Mouse (Mus musculus) embryonic facial prominence, embryonic 10.5 days (tissue): ENCODE data around the gene Prkg2. TPM values are rescaled to one million over a fixed set of nuclear protein-coding genes. Genes with fewer than 3 reads are reported as not detected.

Experiments
- DNase-seq: peaks from one replicate; pipeline ENCODE4 v3.0.0-alpha.2; 2017; ENCODE audit warnings: low spot score
- H3K27ac ChIP-seq: fragments of 300-500 bp; sonication (generic); replicated peaks from 2 replicates; pipeline ENCODE4 v1.5.1; 2016; ENCODE audit warnings: mild to moderate bottlenecking
- H3K27me3 ChIP-seq: fragments of 300-500 bp; sonication (generic); replicated peaks from 2 replicates; pipeline ENCODE4 v1.6.1; 2016; ENCODE audit warnings: low read depth, mild to moderate bottlenecking; ENCODE audit not compliant: poor library complexity, severe bottlenecking
- H3K36me3 ChIP-seq: fragments of 300-500 bp; sonication (generic); replicated peaks from 2 replicates; pipeline ENCODE4 v1.6.1; 2016; ENCODE audit warnings: mild to moderate bottlenecking, moderate library complexity
- H3K4me1 ChIP-seq: fragments of 300-500 bp; sonication (generic); 2 replicates; pipeline ENCODE4 v1.6.1; 2016
- H3K4me3 ChIP-seq: fragments of 300-500 bp; sonication (generic); 2 replicates; pipeline ENCODE4 v1.5.1; 2016; ENCODE audit warnings: mild to moderate bottlenecking, moderate library complexity
- H3K9me3 ChIP-seq: fragments of 300-500 bp; sonication (generic); 2 replicates; pipeline ENCODE4 v1.6.1; 2016; ENCODE audit warnings: mild to moderate bottlenecking
- WGBS: fragments of 180-500 bp; shearing (Covaris S2); methylation state at CpG from one replicate; pipeline ENCODE4 v1.1.7; 2016; 5-methylcytosine and 5-hydroxymethylcytosine counted together
- polyA plus RNA-seq: library from polyadenylated mRNA; unstranded; fragments of >200 nt; fragmentation: Nextera tagmentation; extraction: Ambion mirVana; gene quantifications from 2 replicates; pipeline ENCODE4 v1.2.1, GENCODE M21; 2016

Gene Prkg2
- polyA plus RNA-seq, 1 experiment from 2014 or later: 1.4 TPM

DNA sequence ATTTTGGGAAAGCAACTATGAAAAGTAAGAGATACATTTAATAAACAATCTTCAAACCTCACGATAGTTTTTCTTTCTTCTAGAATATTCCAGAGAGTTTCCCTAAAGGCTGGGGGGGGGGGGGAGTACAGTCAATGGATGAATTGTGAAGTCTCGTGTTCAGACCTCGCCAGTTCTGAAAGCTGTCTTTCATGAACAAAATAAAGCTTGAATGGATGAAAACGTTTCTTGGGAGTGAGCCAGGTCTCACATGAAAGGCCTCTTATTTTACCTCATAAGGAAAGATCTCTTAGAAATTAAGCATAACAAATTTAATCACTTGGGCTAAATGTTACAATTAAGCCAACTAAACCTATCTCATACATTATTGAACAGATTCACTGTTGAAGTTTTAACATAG lies 72.0 kb downstream of the Prkg2 start:
- H3K4me3 ChIP-seq: no peak overlapping the region
- WGBS: 56% methylated on average over 4 of the region's 4 CpGs
- no peak for DNase-seq
- no peaks in the 10 kb centered on the region for H3K36me3 ChIP-seq
- H3K27ac ChIP-seq: no peak overlapping the region
- H3K27me3 ChIP-seq: no peaks in the 10 kb centered on the region
- no peaks in the 10 kb centered on the region for H3K4me1 ChIP-seq
- H3K9me3 ChIP-seq: no peaks in the 10 kb centered on the region

DNA sequence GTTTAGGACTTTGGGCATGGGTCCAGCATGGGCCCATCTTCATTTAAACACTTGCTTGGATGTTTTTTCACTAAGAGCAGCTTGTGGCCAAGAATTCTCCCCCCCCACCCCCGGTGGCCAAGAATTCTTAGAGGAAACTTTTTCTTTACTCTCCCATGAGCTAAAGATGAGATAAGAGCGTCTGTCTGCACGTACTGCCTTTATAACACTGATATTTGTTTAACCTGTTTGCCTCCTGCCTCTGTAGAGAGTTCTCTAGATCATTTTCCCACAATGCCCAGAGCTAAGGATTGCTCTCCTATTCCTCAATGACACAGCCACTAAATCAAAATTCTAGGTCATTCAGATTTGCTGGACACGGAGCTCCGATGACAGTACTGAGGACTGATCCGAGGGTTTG lies 72.8 kb downstream of the Prkg2 start:
- H3K36me3 ChIP-seq: no peaks in the 10 kb centered on the region
- H3K4me1 ChIP-seq: no peaks in the 10 kb centered on the region
- H3K27me3 ChIP-seq: no peaks in the 10 kb centered on the region
- no peaks in the 10 kb centered on the region for H3K9me3 ChIP-seq
- no peak overlapping the region for H3K4me3 ChIP-seq
- WGBS: 84% methylated on average over 6 of the region's 6 CpGs
- H3K27ac ChIP-seq: no peak overlapping the region
- DNase-seq: no peak

DNA sequence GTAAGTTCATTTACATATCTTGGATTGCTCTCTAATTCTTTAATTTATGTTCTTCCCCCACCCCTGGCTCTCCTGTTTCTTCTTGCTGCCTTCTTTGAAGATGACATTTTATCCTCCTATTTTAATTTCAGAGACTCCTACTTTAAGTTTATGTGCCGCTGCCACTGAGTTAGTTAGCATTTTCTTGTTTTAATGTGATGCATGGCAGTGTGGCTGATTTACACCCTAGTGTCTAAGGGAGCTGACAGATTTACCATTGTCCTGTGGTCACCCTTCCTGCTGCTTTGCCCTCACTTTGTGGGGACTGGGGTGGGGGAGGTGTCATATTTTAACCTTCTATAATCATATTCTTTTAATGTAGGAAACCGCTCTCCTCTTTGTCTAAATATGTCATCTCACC lies 74.7 kb downstream of the Prkg2 start:
- Histone ChIP-seq H3K27ac (no peak overlapping the region), H3K9me3 (no peaks in the 10 kb centered on the region), H3K27me3 (no peaks in the 10 kb centered on the region), H3K4me3 (no peak overlapping the region), H3K36me3 (no peaks in the 10 kb centered on the region), H3K4me1 (0 out of 2 replicates have a peak, but pooled peaks cover 3% of the 10 kb centered on the region)
- DNase-seq: no peak
- 75% methylated on average over 2 of the region's 2 CpGs for WGBS

DNA sequence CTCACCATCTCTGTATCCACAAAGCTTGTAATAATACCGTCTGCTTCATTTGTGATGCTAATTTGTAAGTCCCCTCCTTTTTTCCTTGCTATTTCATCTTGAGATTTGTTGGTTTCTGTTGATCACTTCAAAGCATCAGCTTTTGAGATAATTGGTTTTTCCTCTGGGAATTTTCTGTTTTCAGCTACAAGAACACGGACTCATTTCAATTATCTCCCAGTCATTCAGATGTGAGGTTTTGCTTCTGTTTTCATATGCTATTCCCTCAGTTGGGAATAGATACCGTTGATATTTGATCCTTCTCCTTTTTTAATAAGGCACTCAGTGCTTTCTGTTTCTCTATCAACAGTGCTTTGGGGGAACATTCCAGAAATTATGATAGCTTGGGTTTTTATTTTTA lies 81.6 kb downstream of the Prkg2 start:
- no peaks in the 10 kb centered on the region for H3K27me3 ChIP-seq
- H3K36me3 ChIP-seq: no peaks in the 10 kb centered on the region
- H3K27ac ChIP-seq: no peak overlapping the region
- H3K9me3 ChIP-seq: no peaks in the 10 kb centered on the region
- WGBS: 65% methylated on average over 3 of the region's 3 CpGs
- no peak for DNase-seq
- H3K4me1 ChIP-seq: 0 out of 2 replicates have a peak, but pooled peaks cover 3% of the 10 kb centered on the region
- no peak overlapping the region for H3K4me3 ChIP-seq

DNA sequence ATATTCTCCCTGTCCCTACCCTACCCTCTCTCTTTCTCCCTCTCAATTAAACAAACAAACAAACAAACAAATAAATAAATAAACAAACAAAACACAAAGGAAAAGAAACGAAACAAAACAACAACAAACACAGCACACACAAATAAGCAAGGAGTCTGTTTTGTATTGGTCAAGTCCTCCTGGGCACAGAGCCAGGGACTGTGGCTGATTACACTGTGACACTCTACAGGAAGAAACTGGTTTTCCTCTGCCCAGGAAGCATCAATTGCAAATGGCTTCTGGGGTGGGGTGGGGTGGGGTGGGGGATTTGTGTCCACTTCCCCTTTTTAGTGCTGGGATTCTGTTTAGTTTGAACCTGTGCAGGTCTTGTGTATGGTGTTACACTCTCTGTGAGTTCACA lies 83.8 kb downstream of the Prkg2 start:
- Histone ChIP-seq H3K4me1 (no peaks in the 10 kb centered on the region), H3K36me3 (no peaks in the 10 kb centered on the region), H3K27ac (no peak overlapping the region), H3K4me3 (no peak overlapping the region), H3K9me3 (no peaks in the 10 kb centered on the region), H3K27me3 (no peaks in the 10 kb centered on the region; the same call in 1 of the 2 replicates)
- 66% methylated on average over 1 of the region's 1 CpGs for WGBS
- DNase-seq: no peak

DNA sequence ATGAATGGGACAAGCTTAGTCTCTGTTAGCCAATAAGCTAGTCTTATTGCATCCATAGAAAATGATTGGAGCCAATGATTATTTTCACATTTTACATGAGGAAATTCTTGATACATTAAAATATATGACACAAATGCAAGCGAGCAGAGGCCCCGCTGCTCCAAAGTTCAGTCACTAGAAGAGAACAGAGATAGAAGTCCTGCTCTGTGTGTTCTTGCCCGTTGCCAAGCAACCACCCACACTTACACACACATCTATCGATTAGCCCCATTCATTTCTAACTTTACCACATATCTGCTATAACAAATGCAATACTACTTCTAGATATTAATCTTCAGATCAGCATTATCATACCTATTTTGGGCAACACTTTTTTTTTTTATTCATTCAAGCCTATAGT lies 85.6 kb downstream of the Prkg2 start:
- 93% methylated on average over 4 of the region's 4 CpGs for WGBS
- Histone ChIP-seq H3K9me3 (no peaks in the 10 kb centered on the region), H3K27ac (no peak overlapping the region), H3K4me3 (no peak overlapping the region), H3K27me3 (peaks cover 3% of the 10 kb centered on the region; the same call in 1 of the 2 replicates), H3K4me1 (no peaks in the 10 kb centered on the region), H3K36me3 (no peaks in the 10 kb centered on the region)
- DNase-seq: no peak

DNA sequence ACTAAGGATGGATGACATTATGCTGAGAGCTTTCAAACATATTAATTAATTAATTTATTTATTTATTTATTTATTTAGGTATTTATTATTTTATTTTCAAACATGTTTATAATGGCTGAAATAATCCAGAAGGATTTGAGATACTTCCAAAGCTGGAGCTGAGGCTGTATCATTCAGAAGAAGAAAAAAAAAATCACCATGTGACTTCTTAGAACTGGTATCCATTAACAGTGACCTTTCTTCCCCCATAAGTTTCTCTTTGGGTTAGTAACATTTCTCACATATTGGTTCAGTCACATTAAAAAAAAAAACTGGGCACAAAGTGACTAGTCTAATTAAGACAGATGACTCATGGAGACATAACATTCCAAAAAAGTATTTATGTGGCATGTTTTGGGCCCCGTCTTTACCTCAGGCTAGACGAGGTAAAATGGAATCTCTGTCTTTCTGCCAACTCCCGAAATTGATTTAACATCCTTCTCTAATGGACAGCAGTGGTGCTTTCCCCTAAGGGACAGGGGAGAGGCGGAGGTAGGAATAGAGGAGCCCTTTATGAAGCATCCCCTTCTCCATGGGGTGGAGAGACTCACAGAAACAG lies 86.6 kb downstream of the Prkg2 start:
- Histone ChIP-seq H3K27ac (no peak overlapping the region), H3K4me3 (no peak overlapping the region), H3K9me3 (no peaks in the 10 kb centered on the region), H3K27me3 (peaks cover 6% of the 10 kb centered on the region; the same call in 1 of the 2 replicates), H3K4me1 (no peaks in the 10 kb centered on the region), H3K36me3 (no peaks in the 10 kb centered on the region)
- 37% methylated on average over 4 of the region's 4 CpGs for WGBS
- DNase-seq: no peak

DNA sequence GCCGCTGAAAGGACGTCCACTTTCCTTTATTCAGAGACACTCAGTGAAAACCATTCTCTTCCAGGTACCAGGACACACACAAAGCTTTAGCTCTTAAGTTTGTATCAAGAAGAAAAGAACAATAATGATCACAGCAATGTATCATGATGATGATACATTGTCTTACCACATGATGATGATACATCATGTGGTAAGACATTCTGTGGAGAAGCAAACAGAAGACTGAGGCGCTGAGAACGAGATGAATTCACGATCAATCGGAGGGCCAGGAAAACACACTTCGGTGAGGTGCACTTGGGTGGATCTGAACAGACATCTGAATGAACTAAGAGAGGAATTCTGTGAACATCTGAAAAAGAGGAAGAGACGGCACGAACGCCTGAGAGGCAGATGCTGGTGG lies 87.4 kb downstream of the Prkg2 start:
- Histone ChIP-seq H3K27ac (no peak overlapping the region), H3K9me3 (no peaks in the 10 kb centered on the region), H3K4me1 (no peaks in the 10 kb centered on the region), H3K4me3 (no peak overlapping the region), H3K36me3 (no peaks in the 10 kb centered on the region), H3K27me3 (peaks cover 14% of the 10 kb centered on the region; the same call in 1 of the 2 replicates)
- WGBS: 84% methylated on average over 10 of the region's 10 CpGs
- DNase-seq: no peak

DNA sequence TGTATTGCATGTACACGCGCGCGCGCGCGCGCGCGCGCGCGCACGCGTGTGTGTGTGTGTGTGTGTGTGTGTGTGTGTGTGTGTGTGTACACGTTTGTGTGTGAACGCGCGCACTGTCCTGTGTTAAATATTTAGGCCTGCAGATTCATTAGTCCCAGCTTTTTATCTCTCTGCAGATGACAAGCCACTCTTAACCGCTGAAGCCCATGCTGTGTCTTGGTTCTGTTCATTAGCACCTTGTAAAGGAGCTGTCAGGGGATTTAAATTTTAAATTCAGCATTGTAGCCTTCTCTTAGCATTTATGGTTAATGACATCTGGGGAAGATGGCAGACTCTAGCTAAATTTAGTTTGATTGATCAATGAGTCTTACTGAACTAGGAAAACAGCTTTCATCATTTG lies 90.5 kb downstream of the Prkg2 start:
- H3K4me1 ChIP-seq: peaks cover 3% of the 10 kb centered on the region; the same call in 1 of the 2 replicates
- H3K27ac ChIP-seq: no peak overlapping the region
- no peaks in the 10 kb centered on the region for H3K36me3 ChIP-seq
- H3K27me3 ChIP-seq: peaks cover 45% of the 10 kb centered on the region
- WGBS: 97% methylated on average over 20 of the region's 20 CpGs
- H3K9me3 ChIP-seq: no peaks in the 10 kb centered on the region
- DNase-seq: no peak
- no peak overlapping the region for H3K4me3 ChIP-seq

DNA sequence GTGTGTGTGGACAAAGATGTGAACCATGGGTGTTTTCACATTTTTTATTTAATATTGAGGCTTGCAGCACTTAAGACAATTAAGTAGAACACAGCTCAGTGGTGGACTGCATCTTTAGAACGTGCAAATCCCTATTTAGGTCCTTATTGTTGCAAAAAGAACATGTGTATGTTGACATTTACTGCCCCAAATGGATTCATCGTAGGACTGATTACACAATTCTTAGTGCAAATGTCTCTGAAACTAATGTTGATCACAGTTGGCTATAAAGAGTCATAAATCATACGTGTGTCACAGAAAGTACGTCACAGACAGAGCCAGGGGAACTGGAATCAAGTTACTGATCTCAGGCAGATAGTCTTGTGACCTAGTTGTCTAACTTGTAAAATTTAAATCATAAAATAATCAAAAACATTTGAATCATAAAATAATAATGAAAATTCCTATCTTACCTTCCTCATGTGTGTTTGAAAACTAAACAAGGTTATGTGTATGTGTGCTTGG lies 91.0 kb downstream of the Prkg2 start:
- no peak overlapping the region for H3K4me3 ChIP-seq
- H3K27ac ChIP-seq: no peak overlapping the region
- 86% methylated on average over 4 of the region's 4 CpGs for WGBS
- peaks cover 3% of the 10 kb centered on the region; the same call in 1 of the 2 replicates for H3K4me1 ChIP-seq
- no peaks in the 10 kb centered on the region for H3K36me3 ChIP-seq
- DNase-seq: no peak
- H3K27me3 ChIP-seq: peaks cover 46% of the 10 kb centered on the region
- no peaks in the 10 kb centered on the region for H3K9me3 ChIP-seq

DNA sequence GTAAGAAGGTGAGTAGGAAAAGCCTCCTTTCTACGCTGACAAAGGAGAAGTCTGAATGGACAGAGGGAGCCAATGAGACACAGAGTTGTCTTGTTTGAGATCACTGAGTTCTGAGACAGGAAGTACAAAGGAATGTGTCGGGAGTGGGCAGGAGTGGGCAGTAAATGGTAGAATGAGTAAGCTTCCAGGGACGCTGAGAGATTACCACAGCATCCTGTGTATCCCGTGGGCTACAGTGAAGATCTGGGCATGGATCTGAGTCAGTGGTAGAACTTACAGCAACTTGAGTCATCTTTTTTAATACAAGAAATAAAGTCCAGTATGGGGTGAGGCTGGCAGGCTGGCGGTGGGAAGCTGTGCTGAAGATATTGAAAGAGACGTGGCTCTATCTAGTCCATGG lies 93.4 kb downstream of the Prkg2 start:
- H3K9me3 ChIP-seq: no peaks in the 10 kb centered on the region
- peaks cover 23% of the 10 kb centered on the region for H3K4me1 ChIP-seq
- H3K36me3 ChIP-seq: no peaks in the 10 kb centered on the region
- H3K27ac ChIP-seq: no peak overlapping the region
- WGBS: 63% methylated on average over 6 of the region's 6 CpGs
- DNase-seq: no peak
- H3K4me3 ChIP-seq: no peak overlapping the region
- H3K27me3 ChIP-seq: peaks cover 53% of the 10 kb centered on the region

DNA sequence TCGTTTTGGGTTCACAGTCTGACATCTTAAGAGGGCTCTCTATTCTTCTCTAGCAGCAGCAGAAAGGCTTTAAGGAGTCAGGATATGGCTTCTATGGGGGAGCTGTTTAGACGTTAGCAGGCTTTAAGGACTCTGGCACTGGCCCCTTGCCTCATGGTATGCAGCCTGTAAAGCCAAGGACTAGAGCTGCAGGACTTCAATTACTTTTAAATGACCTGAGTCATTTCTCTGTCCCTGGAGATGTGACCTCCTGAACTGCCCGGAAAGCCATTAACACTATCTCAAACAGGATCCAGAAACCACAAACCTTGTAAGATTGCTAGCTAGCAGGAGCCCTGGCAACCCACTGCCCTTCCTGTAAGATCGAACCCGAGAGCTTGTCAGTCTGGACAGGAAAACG lies 96.4 kb downstream of the Prkg2 start:
- Histone ChIP-seq H3K27me3 (peaks cover 53% of the 10 kb centered on the region), H3K4me1 (peaks cover 27% of the 10 kb centered on the region), H3K4me3 (no peak overlapping the region), H3K36me3 (no peaks in the 10 kb centered on the region), H3K9me3 (no peaks in the 10 kb centered on the region), H3K27ac (no peak overlapping the region)
- WGBS: 12% methylated on average over 6 of the region's 6 CpGs
- peak; percentile 57 for DNase-seq

DNA sequence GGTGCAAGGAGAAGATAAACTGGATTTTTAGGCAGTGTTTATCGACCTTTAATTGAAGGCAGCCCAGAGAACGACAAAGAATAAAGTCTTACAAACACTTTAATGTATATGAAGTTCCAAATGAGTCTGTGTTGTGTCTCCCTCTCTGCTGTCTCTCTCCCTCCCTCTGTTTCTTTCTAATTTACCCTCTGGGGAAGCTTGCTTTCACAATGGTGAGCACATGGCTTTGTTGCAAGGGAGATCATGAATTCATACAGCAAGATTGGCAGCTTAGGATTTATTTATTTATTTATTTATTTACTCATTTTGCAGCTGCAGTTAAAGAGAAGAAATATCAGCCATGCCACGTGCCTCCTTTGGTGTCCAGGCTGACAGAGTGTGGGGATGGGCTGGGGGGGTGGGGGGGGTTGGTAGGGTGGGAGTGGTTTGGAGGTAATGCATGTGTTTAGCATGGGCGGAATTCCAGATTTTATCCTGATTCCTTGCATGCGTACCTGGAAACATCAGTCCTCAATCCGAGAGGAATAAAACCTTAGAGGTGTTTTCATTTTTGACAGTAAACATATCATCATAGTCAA lies 97.4 kb downstream of the Prkg2 start:
- Histone ChIP-seq H3K9me3 (no peaks in the 10 kb centered on the region), H3K36me3 (no peaks in the 10 kb centered on the region), H3K27ac (no peak overlapping the region), H3K27me3 (peaks cover 45% of the 10 kb centered on the region), H3K4me1 (peaks cover 30% of the 10 kb centered on the region), H3K4me3 (no peak overlapping the region)
- no peak for DNase-seq
- 76% methylated on average over 6 of the region's 6 CpGs for WGBS
